Mouse (Mus musculus) MEL (cell line): ENCODE measurements around the gene 4930467E23Rik. TPM values are rescaled to one million over a fixed set of nuclear protein-coding genes. Genes with fewer than 3 reads are reported as not detected.
"Not testable (repeated sequence)": the region's sequence is repeated elsewhere in the genome, so short reads cannot be mapped to it uniquely, and the experiment has no call there.

Experiments
- DNase-seq: peaks from one replicate; pipeline ENCODE4 v3.0.0; 2011; ENCODE audit warnings: low read depth, low spot score
- H3K27ac ChIP-seq: 2 replicates; pipeline ENCODE4 v1.5.1; 2012; ENCODE audit warnings: low read depth, mild to moderate bottlenecking, control low read depth, low read length, moderate library complexity; ENCODE audit not compliant: control insufficient read depth
- H3K27me3 ChIP-seq, 2 experiments: fragments of 150-350 bp in 1 of 2; sonication (generic) in 1 of 2; 2 replicates each; pipeline ENCODE4 v1.6.1; 2012; ENCODE audit warnings: low read length in 2 of 2, mild to moderate bottlenecking in 2 of 2, improper control_type of control experiment in 1 of 2, moderate library complexity in 1 of 2; ENCODE audit not compliant: insufficient read depth in 2 of 2, control insufficient read depth in 1 of 2
- H3K36me3 ChIP-seq, 2 experiments: 2 replicates each; pipeline ENCODE4 v1.6.1; 2012 to 2014; ENCODE audit warnings: low read length in 2 of 2, improper control_type of control experiment in 1 of 2, inconsistent platforms in 1 of 2, mild to moderate bottlenecking in 1 of 2; ENCODE audit not compliant: insufficient read depth in 2 of 2, control insufficient read depth in 1 of 2
- H3K4me1 ChIP-seq, 2 experiments: fragments of 150-350 bp in 1 of 2; sonication (generic) in 1 of 2; 2 replicates each; pipeline ENCODE4 v1.6.1; 2012; ENCODE audit warnings: low read length in 2 of 2, improper control_type of control experiment in 1 of 2, mild to moderate bottlenecking in 1 of 2; ENCODE audit not compliant: insufficient read depth in 2 of 2, control insufficient read depth in 1 of 2
- H3K4me3 ChIP-seq, 2 experiments: fragments of 150-350 bp in 1 of 2; sonication (generic) in 1 of 2; 2 replicates each; pipeline ENCODE4 v1.5.1; 2012; ENCODE audit warnings: low read depth in 2 of 2, low read length in 2 of 2, mild to moderate bottlenecking in 2 of 2, moderate library complexity in 2 of 2, control low read depth in 1 of 2, improper control_type of control experiment in 1 of 2; ENCODE audit not compliant: control insufficient read depth in 1 of 2, insufficient read depth in 1 of 2
- H3K79me2 ChIP-seq: 2 replicates; pipeline ENCODE4 v1.6.1; 2012; ENCODE audit warnings: mild to moderate bottlenecking, low read length, moderate library complexity; ENCODE audit not compliant: control insufficient read depth, poor library complexity, insufficient read depth
- H3K9ac ChIP-seq: 2 replicates; pipeline ENCODE4 v1.6.1; 2012; ENCODE audit warnings: low read depth, mild to moderate bottlenecking, control low read depth, low read length, moderate library complexity; ENCODE audit not compliant: control insufficient read depth, poor library complexity, severe bottlenecking
- H3K9me3 ChIP-seq: fragments of 150-350 bp; sonication (generic); replicated peaks from 2 replicates; pipeline ENCODE4 v1.6.1; 2012; ENCODE audit warnings: mild to moderate bottlenecking, low read length, improper control_type of control experiment, moderate library complexity; ENCODE audit not compliant: insufficient read depth
- polyA plus RNA-seq, 2 experiments: library from polyadenylated mRNA; stranded (reverse) in 1 of 2; unstranded in 1 of 2; fragments of >175 nt in 1 of 2; fragments of >200 nt in 1 of 2; gene quantifications; 2 replicates each; pipeline versions ENCODE4 v1.2.1 to v1.2.4; 2012; ENCODE audit warnings: low replicate concordance in 2 of 2, low read depth in 1 of 2; ENCODE audit not compliant: insufficient read length in 2 of 2, insufficient read depth in 1 of 2, missing spikeins in 1 of 2
- total RNA-seq: library from RNA; depleted of rRNA; stranded (reverse); fragments of 300-350 nt; gene quantifications from 2 replicates; pipeline ENCODE4 v1.2.3, GENCODE M21; 2012

Gene 4930467E23Rik
- total and polyA plus RNA-seq, 3 experiments = not detected

DNA sequence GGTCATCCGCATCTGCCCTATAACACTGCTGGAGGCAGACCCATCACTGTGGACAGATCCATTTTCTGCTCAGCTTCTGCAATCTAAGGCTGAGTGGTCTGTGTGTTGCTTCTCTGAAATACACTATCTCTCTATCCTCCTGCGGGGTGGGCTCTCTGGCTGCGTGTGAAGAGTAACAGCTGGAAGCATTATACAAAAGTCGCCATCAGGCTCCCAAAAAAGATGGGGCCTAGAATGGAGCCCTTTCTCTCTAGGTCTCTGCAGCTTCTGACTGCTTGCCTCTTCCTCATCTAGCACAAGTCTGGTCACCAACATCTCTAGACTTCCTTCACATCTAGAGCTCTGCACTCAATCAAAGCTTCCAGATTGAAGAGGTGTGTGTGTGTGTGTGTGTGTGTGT lies 50.8 kb downstream of the 4930467E23Rik start:
- not testable (repeated sequence) for H3K4me1 ChIP-seq, H3K9ac ChIP-seq, DNase-seq, H3K4me3 ChIP-seq, H3K9me3 ChIP-seq, H3K27ac ChIP-seq, H3K27me3 ChIP-seq, H3K36me3 ChIP-seq, H3K79me2 ChIP-seq

DNA sequence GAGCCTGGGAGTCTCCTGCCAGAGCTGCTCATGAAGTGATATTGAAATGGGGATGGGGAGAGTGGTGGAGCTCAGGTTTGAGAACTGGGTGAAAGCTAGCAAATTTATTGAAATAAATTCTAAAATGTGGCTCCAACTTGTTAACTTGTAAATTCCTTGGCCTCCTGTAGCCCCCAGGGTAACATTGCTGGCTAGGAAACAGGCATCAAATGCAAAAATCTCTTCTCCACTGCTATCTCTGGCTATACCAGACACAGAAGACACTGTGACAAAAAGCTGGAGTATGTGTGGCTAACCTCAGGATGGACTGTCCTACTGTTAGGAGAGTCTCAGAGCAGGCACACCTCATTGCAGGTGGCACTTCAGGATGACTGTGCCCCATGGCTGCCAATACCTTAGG lies 51.3 kb downstream of the 4930467E23Rik start:
- not testable (repeated sequence) for H3K79me2 ChIP-seq, H3K27ac ChIP-seq, DNase-seq, H3K4me3 ChIP-seq, H3K9ac ChIP-seq, H3K4me1 ChIP-seq, H3K27me3 ChIP-seq, H3K9me3 ChIP-seq, H3K36me3 ChIP-seq

DNA sequence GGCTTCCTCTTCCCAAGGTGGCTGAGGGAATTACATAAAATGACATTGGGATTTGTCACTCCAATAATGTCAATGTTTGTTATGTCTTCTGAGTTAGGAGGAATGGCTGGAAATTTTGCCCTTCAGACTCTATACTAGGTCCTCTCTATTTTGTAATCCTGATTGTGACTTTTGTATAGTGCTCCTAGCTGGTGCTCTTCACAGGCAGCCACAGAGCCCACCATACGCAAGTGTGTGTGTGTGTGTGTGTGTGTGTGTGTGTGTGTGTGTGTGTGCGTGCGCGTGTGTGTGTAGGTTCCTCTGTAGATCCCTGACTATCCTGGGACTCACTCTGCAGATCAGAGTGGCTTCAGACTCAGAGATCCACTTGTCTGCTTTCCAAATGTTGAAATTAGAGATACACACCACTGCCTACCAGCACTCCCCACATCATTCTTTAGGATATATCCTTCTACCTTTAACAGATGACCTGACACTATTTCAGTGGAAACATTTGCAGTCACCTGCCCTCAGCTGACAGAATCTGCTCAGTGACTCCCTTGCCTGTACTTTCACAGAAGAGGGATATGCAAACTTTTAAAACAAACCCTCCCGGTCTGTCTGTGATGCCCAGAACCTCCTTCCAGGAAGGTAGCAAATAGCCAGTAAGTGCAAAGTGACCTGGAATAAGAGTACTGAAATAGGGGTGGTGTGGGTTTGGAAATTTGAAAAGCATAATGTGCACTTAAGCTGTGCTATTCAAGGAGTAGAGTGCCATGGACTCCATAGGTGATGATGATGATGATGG lies 52.1 kb downstream of the 4930467E23Rik start:
- H3K9ac ChIP-seq, H3K36me3 ChIP-seq, H3K9me3 ChIP-seq, H3K79me2 ChIP-seq, H3K4me3 ChIP-seq, DNase-seq, H3K4me1 ChIP-seq, H3K27ac ChIP-seq, H3K27me3 ChIP-seq: not testable (repeated sequence)

- H3K79me2 ChIP-seq, H3K4me1 ChIP-seq, H3K9me3 ChIP-seq, DNase-seq, H3K27ac ChIP-seq, H3K4me3 ChIP-seq, H3K27me3 ChIP-seq, H3K9ac ChIP-seq, H3K36me3 ChIP-seq: not testable (repeated sequence)
Measured at GRCm38 (mm10) chr8:19782736-19783135, 53.4 kb downstream of the 4930467E23Rik start.

DNA sequence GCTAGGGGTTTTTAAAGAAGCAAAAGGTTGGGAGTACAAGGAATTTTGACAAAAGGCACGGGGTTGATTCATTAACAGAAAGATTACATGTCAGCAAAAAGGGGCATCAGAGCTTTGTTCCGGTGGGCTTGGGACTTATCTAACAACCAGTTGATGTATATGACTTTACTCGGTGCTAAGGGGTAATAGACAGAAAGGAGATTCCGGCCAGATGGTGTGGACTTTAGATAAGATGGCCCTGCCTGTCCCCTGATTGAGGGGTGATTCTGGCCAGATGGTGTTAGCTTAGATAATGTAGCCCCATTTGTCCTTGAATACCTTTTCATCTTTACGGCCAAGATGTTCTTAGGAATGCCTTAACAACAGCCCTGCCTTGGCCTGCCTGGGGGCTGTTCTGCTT lies 54.5 kb downstream of the 4930467E23Rik start:
- H3K79me2 ChIP-seq, H3K9ac ChIP-seq, H3K4me3 ChIP-seq, DNase-seq, H3K27ac ChIP-seq, H3K4me1 ChIP-seq, H3K27me3 ChIP-seq, H3K36me3 ChIP-seq, H3K9me3 ChIP-seq: not testable (repeated sequence)
